Mouse (Mus musculus) liver, adult 2 months (tissue): ENCODE results near the gene Cox15. TPM values are rescaled to one million over a fixed set of nuclear protein-coding genes. Genes with fewer than 3 reads are reported as not detected.

Source experiments
- DNase-seq: peaks from one replicate; pipeline ENCODE4 v3.0.0-alpha.2; 2011; ENCODE audit warnings: low read depth, low spot score; ENCODE audit errors: extremely low read depth
- H3K27ac ChIP-seq: fragments of 200-500 bp; replicated peaks from 2 replicates; pipeline ENCODE4 v1.5.1; 2012; ENCODE audit warnings: low read depth, mild to moderate bottlenecking, control low read depth, inconsistent platforms, low read length; ENCODE audit not compliant: insufficient read depth
- H3K27me3 ChIP-seq: fragments of 200-500 bp; 2 replicates; pipeline ENCODE4 v1.6.1; 2012; ENCODE audit warnings: mild to moderate bottlenecking, moderate library complexity, low read length, inconsistent platforms; ENCODE audit not compliant: control insufficient read depth, insufficient read depth
- H3K36me3 ChIP-seq: fragments of 200-500 bp; 2 replicates; pipeline ENCODE4 v1.6.1; 2012; ENCODE audit warnings: low read length, inconsistent platforms; ENCODE audit not compliant: control insufficient read depth, insufficient read depth
- H3K4me1 ChIP-seq: fragments of 200-500 bp; 2 replicates; pipeline ENCODE4 v1.6.1; 2011; ENCODE audit warnings: low read length; ENCODE audit not compliant: control insufficient read depth, insufficient read depth
- H3K4me3 ChIP-seq: fragments of 200-500 bp; 2 replicates; pipeline ENCODE4 v1.5.1; 2011; ENCODE audit warnings: low read depth, mild to moderate bottlenecking, control low read depth, low read length, moderate library complexity; ENCODE audit not compliant: insufficient read depth
- H3K79me2 ChIP-seq: fragments of 200-500 bp; 2 replicates; pipeline ENCODE4 v1.6.1; 2012; ENCODE audit warnings: inconsistent platforms, mild to moderate bottlenecking, low read length, moderate library complexity; ENCODE audit not compliant: control insufficient read depth, insufficient read depth
- H3K9ac ChIP-seq: fragments of 200-500 bp; 2 replicates; pipeline ENCODE4 v1.6.1; 2012; ENCODE audit warnings: low read depth, mild to moderate bottlenecking, control low read depth, inconsistent platforms, low read length
- CTCF ChIP-seq: fragments of 200-500 bp; IDR thresholded peaks from 2 replicates; pipeline ENCODE4 v1.5.1; 2011; ENCODE audit warnings: low read depth, low read length, control low read depth
- POLR2A ChIP-seq: fragments of 200-500 bp; IDR thresholded peaks from 2 replicates; pipeline ENCODE4 v1.6.1; 2011; ENCODE audit warnings: low read length, control low read depth; ENCODE audit not compliant: insufficient read depth; ENCODE audit errors: extremely low read depth
- WGBS: fragments of 180-500 bp; shearing (Covaris S2); methylation state at CpG from one replicate; pipeline ENCODE4 v1.1.7; 2018; 5-methylcytosine and 5-hydroxymethylcytosine counted together
- polyA plus RNA-seq: library from polyadenylated mRNA; depleted of rRNA; stranded (reverse); fragments of >200 nt; gene quantifications from 2 replicates; pipeline ENCODE4 v1.2.3, GENCODE M21; 2012
- total RNA-seq: library from RNA; depleted of rRNA; stranded (reverse); fragments of >200 nt; gene quantifications from 2 replicates; pipeline ENCODE4 v1.2.3, GENCODE M21; 2014

The Cox15 gene
- total and polyA plus RNA-seq, 2 experiments: 9.2 to 10.6 TPM

- no peaks in the 10 kb centered on the region for H3K79me2 ChIP-seq
- DNase-seq: no peak
- no peak overlapping the region for H3K4me3 ChIP-seq
- H3K27ac ChIP-seq: no peak overlapping the region
- 86% methylated on average over 3 of the region's 3 CpGs for WGBS
- H3K4me1 ChIP-seq: no peaks in the 10 kb centered on the region
- H3K9ac ChIP-seq: no peak overlapping the region
- no peak for TF ChIP-seq CTCF
- no peak for TF ChIP-seq POLR2A
- peaks cover 62% of the 10 kb centered on the region for H3K36me3 ChIP-seq
- no peaks in the 10 kb centered on the region for H3K27me3 ChIP-seq
These were observed 7.1 kb downstream of the Cox15 start for GRCm38 (mm10) chr19:43745740-43746139.

GRCm38 (mm10) chr19:43743401-43743800, 9.4 kb downstream of the Cox15 start:
- no peak overlapping the region for H3K4me3 ChIP-seq
- peaks cover 66% of the 10 kb centered on the region for H3K36me3 ChIP-seq
- TF ChIP-seq CTCF (no peak), POLR2A (no peak)
- no peak overlapping the region for H3K27ac ChIP-seq
- H3K79me2 ChIP-seq: no peaks in the 10 kb centered on the region
- no peaks in the 10 kb centered on the region for H3K4me1 ChIP-seq
- WGBS: 97% methylated on average over 7 of the region's 7 CpGs
- DNase-seq: no peak
- H3K9ac ChIP-seq: no peak overlapping the region
- H3K27me3 ChIP-seq: no peaks in the 10 kb centered on the region

DNA sequence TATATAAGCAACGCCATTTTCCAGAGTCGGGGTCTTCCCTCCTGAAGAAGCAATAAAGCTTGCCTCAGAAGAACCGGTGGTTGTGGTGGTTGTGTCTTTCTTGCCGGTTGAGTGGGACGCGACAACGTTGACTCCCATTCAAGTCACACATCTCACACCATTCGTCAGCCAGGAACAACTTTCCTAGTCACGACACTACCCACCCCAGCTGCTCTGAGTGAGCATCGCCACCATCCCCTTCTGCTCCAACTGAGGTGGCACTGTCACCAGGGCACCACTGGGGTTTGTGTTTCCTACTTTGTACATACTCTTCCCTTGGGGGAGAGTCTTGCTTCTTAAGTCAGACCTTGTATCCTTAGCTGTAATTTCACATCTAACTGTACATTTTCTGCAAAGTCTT, 14.4 kb downstream of the Cox15 start:
- no peak for DNase-seq
- no peaks in the 10 kb centered on the region for H3K79me2 ChIP-seq
- WGBS: 96% methylated on average over 10 of the region's 10 CpGs
- no peak overlapping the region for H3K27ac ChIP-seq
- H3K4me3 ChIP-seq: no peak overlapping the region
- TF ChIP-seq CTCF (no peak), POLR2A (no peak)
- no peaks in the 10 kb centered on the region for H3K4me1 ChIP-seq
- peaks cover 52% of the 10 kb centered on the region for H3K36me3 ChIP-seq
- H3K9ac ChIP-seq: no peak overlapping the region
- H3K27me3 ChIP-seq: no peaks in the 10 kb centered on the region

DNA sequence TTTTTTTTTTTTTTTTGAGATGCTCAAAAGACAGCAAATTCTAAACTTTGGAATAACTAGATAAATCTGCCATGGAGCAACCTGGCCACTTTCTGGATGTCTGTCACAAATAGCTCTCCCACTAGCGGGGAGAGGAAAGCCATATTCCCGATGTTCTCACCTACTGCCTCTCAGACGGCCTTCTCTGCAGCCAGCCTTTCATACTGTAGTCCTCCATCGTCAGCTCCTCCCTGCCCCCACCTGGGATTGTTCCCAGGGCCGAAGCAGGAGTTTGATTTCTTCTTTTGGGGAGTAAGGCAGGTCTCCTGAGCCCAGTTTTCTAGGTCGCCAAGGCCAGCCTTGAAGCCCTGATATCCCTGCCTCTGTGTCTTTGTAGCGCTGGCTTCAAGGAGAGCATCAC, 21.6 kb downstream of the Cox15 start:
- Histone ChIP-seq H3K4me3 (no peak overlapping the region), H3K36me3 (peaks cover 23% of the 10 kb centered on the region), H3K79me2 (no peaks in the 10 kb centered on the region), H3K27ac (no peak overlapping the region), H3K27me3 (no peaks in the 10 kb centered on the region), H3K9ac (no peak overlapping the region), H3K4me1 (no peaks in the 10 kb centered on the region)
- WGBS: 88% methylated on average over 7 of the region's 7 CpGs
- TF ChIP-seq CTCF (no peak), POLR2A (no peak)
- DNase-seq: no peak

DNA sequence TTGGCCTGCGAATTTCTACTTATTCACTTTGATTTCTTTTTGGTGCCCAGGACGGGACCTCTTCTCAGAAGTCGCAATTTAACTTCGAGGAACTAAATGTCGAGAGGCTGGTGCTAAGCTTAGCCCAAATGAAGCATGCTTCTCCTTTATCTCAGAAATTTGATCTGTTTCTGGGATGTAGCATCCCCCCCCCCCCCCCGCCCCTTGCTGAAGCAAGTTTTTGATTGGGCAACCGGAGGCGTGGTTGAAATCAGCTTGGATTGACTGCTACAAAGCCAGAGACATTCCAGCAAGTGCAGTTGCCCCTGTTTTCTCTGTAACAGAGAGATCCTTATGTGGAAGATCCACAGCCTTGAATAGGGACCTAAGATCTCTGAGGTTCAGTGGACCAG, 22.8 kb downstream of the Cox15 start:
- no peak overlapping the region for H3K4me3 ChIP-seq
- H3K9ac ChIP-seq: no peak overlapping the region
- no peaks in the 10 kb centered on the region for H3K27me3 ChIP-seq
- H3K4me1 ChIP-seq: no peaks in the 10 kb centered on the region
- 77% methylated on average over 8 of the region's 8 CpGs for WGBS
- no peak for DNase-seq
- H3K79me2 ChIP-seq: no peaks in the 10 kb centered on the region
- no peak overlapping the region for H3K27ac ChIP-seq
- TF ChIP-seq CTCF (no peak), POLR2A (no peak)
- peaks cover 25% of the 10 kb centered on the region for H3K36me3 ChIP-seq

DNA sequence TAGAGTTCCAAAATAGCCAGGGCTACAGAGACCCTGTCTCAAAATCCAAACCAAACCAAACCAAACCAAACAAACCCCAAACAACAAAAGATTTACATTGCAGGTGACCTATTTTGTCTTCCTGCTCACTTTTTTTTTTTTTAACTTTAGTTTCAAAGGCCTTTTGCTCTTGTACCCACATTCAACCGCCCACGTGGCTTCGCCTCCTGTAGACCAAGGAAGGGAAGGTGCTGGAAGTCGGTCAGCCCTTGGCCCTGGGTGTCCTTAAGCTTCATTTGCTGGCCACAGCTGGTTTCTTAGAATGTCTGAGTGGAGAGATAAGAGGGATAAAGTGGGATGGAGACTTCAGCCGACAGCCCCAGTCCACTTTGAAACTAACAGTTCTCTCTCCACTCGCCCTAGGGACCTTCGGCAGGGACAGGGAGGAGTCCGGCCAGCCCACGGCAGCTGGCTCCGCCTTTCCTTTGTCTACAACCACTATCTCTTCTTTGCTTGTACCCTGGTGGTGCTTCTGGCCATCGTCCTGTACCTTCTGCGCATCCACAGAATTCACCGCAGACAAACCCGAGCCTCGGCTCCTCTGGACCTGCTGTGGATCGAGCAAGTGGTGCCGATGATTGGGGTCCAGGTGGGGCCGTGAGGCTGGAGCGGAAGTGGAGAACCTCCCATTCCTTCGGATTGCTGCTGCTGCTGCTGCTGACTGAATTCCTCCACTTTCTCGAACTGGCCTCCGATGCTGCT, 23.3 kb downstream of the Cox15 start:
- Histone ChIP-seq H3K4me1 (no peaks in the 10 kb centered on the region), H3K27ac (no peak overlapping the region), H3K79me2 (no peaks in the 10 kb centered on the region), H3K4me3 (no peak overlapping the region), H3K9ac (no peak overlapping the region), H3K27me3 (no peaks in the 10 kb centered on the region), H3K36me3 (peaks cover 24% of the 10 kb centered on the region)
- TF ChIP-seq CTCF (no peak), POLR2A (no peak)
- WGBS: 79% methylated on average over 22 of the region's 22 CpGs
- no peak for DNase-seq
